Comparison of ENCODE assay signal across 14 mouse cellular contexts in genomic region chr4:141952824-141953223, GRCm38 (mm10).
DNase-seq lines count a peak whose midpoint lies in the region; ATAC-seq and TF ChIP-seq lines count a peak whose summit lies in the region.
"Had no signal": no experiment of that assay in that cellular context is flagged by ENCODE, and none has a peak within 500 bp of the region (broad histone marks: within the 10 kb centered on the region; RNA-seq: fewer than 3 reads in every experiment).

No protein-coding gene starts in this region.

- WGBS in heart, embryonic 10.5 days, result 54% methylated on average over 5 of the region's 5 CpGs
- WGBS in liver, adult 2 months, result 73% methylated on average over 5 of the region's 5 CpGs

- no peak overlapping the region for H3K9ac ChIP-seq in liver, adult 2 months (ENCODE audit: low read depth, low read length)
- H3K9ac ChIP-seq: liver, embryonic 14.5 days; neural tube, embryonic 12.5 days had no signal

- peak; percentile 24; the same call in 1 of the 2 replicates for ATAC-seq in megakaryocyte progenitor cell, adult 5-6 weeks (replicated peaks; ENCODE audit: poor library complexity)

- TF ChIP-seq CTCF in liver, adult 2 months (IDR thresholded peaks at IDR 0.05; ENCODE audit: low read depth, low read length), result no peak

- peaks cover 50% of the 10 kb centered on the region for H3K4me1 ChIP-seq in heart, embryonic 10.5 days
- H3K4me1 ChIP-seq in liver, adult 2 months (ENCODE audit: control insufficient read depth, insufficient read depth, low read length), result peaks cover 17% of the 10 kb centered on the region

- no peaks in the 10 kb centered on the region for H3K27me3 ChIP-seq in heart, embryonic 10.5 days (ENCODE audit: insufficient read depth, poor library complexity, severe bottlenecking)
- H3K27me3 ChIP-seq in liver, adult 2 months (ENCODE audit: control insufficient read depth, insufficient read depth, low read length), result no peaks in the 10 kb centered on the region
- H3K27me3 ChIP-seq: neural tube, embryonic 12.5 days had no signal

- H3K4me3 ChIP-seq in heart, embryonic 10.5 days, result no peak overlapping the region
- H3K4me3 ChIP-seq in liver, adult 2 months (ENCODE audit: insufficient read depth, low read depth, low read length), result no peak overlapping the region
- H3K4me3 ChIP-seq: erythroblast, embryonic 14.5 days; neural tube, embryonic 12.5 days had no signal

- H3K9me3 ChIP-seq in heart, embryonic 10.5 days, result 0 out of 2 replicates have a peak, but pooled peaks cover 3% of the 10 kb centered on the region
- H3K9me3 ChIP-seq: neural tube, embryonic 12.5 days had no signal

- peak overlapping the region; percentile 85 for H3K27ac ChIP-seq in heart, embryonic 10.5 days
- peak overlapping the region; percentile 33 for H3K27ac ChIP-seq in liver, adult 2 months (replicated peaks; ENCODE audit: insufficient read depth, low read depth, low read length)
- H3K27ac ChIP-seq: liver, embryonic 14.5 days; neural tube, embryonic 12.5 days had no signal

- no peaks in the 10 kb centered on the region for H3K36me3 ChIP-seq in heart, embryonic 10.5 days
- no peaks in the 10 kb centered on the region for H3K36me3 ChIP-seq in liver, adult 2 months (ENCODE audit: control insufficient read depth, insufficient read depth, low read length)
- H3K36me3 ChIP-seq: neural tube, embryonic 12.5 days had no signal

- DNase-seq in heart, embryonic 10.5 days (ENCODE audit: low spot score), result no peak
- DNase-seq in heart, postnatal 36 days, result no peak
- no peak for DNase-seq in liver, adult 2 months (ENCODE audit: extremely low read depth, low read depth, low spot score)
- DNase-seq in liver, result no peak
- peak; percentile 66 for DNase-seq in brain, adult 2 months (ENCODE audit: low read depth, low spot score)
- DNase-seq in adrenal gland, postnatal 10 days, result no peak
- DNase-seq in gastrocnemius, postnatal 4 days (ENCODE audit: low spot score in 2 of 2), result no peak
- DNase-seq: cerebellum, adult 18-20 months; gastrocnemius, postnatal 36 days; kidney, postnatal 25 days had no signal

- intact Hi-C loops in heart, postnatal 36 days (cut with DNase I), result loop anchor here (10.0 kb wide), 2 partner anchors 338 to 568 kb away; partner anchors contain the start of gene Tmem82

- H3K79me2 ChIP-seq in liver, adult 2 months (ENCODE audit: control insufficient read depth, insufficient read depth, low read length), result no peaks in the 10 kb centered on the region

- no peak for TF ChIP-seq POLR2A in liver, adult 2 months (IDR thresholded peaks at IDR 0.05; ENCODE audit: extremely low read depth, insufficient read depth, low read length)
